10 mouse cellular contexts compared by ENCODE assay signal in genomic region chr8:24779319-24779718, GRCm38 (mm10). TPM values are rescaled to one million over a fixed set of nuclear protein-coding genes. Genes with fewer than 3 reads are reported as not detected.
DNase-seq lines count a peak whose midpoint lies in the region; ATAC-seq and TF ChIP-seq lines count a peak whose summit lies in the region.
"Had no signal": no experiment of that assay in that cellular context is flagged by ENCODE, and none has a peak within 500 bp of the region (broad histone marks: within the 10 kb centered on the region; RNA-seq: fewer than 3 reads in every experiment).

No protein-coding gene starts in this region.

- WGBS in kidney, embryonic 14.5 days, result 47% methylated on average over 3 of the region's 3 CpGs

- peak; percentile 16 to 75; a peak in 2 of 4 replicates for TF ChIP-seq CTCF in CH12.LX (conservative IDR thresholded peaks at IDR 0.05 in 1 of 2, IDR thresholded peaks at IDR 0.05 in 1 of 2; ENCODE audit: low read depth in 2 of 2, low read length in 2 of 2)

- H3K4me2 ChIP-seq in kidney, embryonic 14.5 days (replicated peaks; ENCODE audit: low read depth, low read length), result no peak overlapping the region
- no peak overlapping the region for H3K4me2 ChIP-seq in CH12.LX (ENCODE audit: insufficient read depth, low read depth, poor library complexity, severe bottlenecking)

- H3K9ac ChIP-seq in kidney, embryonic 14.5 days (ENCODE audit: low read depth, low read length), result no peak overlapping the region
- H3K9ac ChIP-seq in CH12.LX (ENCODE audit: insufficient read depth, low read depth), result no peak overlapping the region

- DNase-seq in adrenal gland, postnatal 10 days, result peak; percentile 6
- DNase-seq in adrenal gland, adult 18-20 months (ENCODE audit: low spot score in 2 of 2), result no peak
- DNase-seq in kidney, adult 9 months, result peak; percentile 4
- peak; percentile 22 for DNase-seq in CH12.LX (ENCODE audit: extremely low read depth)
- peak; percentile 5 for DNase-seq in induced T-regulatory cell, adult 2 months (ENCODE audit: low read depth)
- no peak for DNase-seq in MN1 (ENCODE audit: low spot score)

- no peak for TF ChIP-seq POLR2A in CH12.LX (IDR thresholded peaks at IDR 0.05; ENCODE audit: low read depth, low read length)

- H3K36me3 ChIP-seq in kidney, embryonic 14.5 days (ENCODE audit: control insufficient read depth, insufficient read depth, low read length), result no peaks in the 10 kb centered on the region
- no peaks in the 10 kb centered on the region for H3K36me3 ChIP-seq in CH12.LX (replicated peaks in 1 of 2; ENCODE audit: control insufficient read depth in 1 of 2, insufficient read depth in 1 of 2, low read length in 1 of 2)

- H3K27me3 ChIP-seq in kidney, embryonic 14.5 days (ENCODE audit: control insufficient read depth, insufficient read depth, low read length), result no peaks in the 10 kb centered on the region
- H3K27me3 ChIP-seq in CH12.LX (replicated peaks), result no peaks in the 10 kb centered on the region
- H3K27me3 ChIP-seq: megakaryocyte, embryonic 14.5 days had no signal

- in situ Hi-C loops in CH12.LX (cut with MboI; ENCODE audit: low pct_ligation_motif_present, low pct_unique_long_range_greater_than_20kb, low sequenced_read_pairs), result loop anchor here (25.0 kb wide), 1 partner anchor 217 kb away; no protein-coding TSS in a partner anchor

- H3K27ac ChIP-seq in kidney, embryonic 14.5 days (ENCODE audit: low read depth, low read length), result no peak overlapping the region
- no peak overlapping the region for H3K27ac ChIP-seq in CH12.LX (ENCODE audit: insufficient read depth, low read depth)

- no peaks in the 10 kb centered on the region for H3K9me3 ChIP-seq in kidney, embryonic 14.5 days (ENCODE audit: control insufficient read depth, low read length)
- H3K9me3 ChIP-seq in CH12.LX (replicated peaks; ENCODE audit: low read length), result no peaks in the 10 kb centered on the region
- H3K9me3 ChIP-seq: megakaryocyte, embryonic 14.5 days had no signal

- peak; percentile 67 for TF ChIP-seq RAD21 in CH12.LX (IDR thresholded peaks at IDR 0.05; ENCODE audit: low read depth, low read length)

- H3K79me2 ChIP-seq in CH12.LX (replicated peaks; ENCODE audit: control insufficient read depth, extremely low read depth, insufficient read depth, poor library complexity, severe bottlenecking), result no peaks in the 10 kb centered on the region

- H3K4me3 ChIP-seq in kidney, embryonic 14.5 days (ENCODE audit: low read length), result no peak overlapping the region
- no peak overlapping the region for H3K4me3 ChIP-seq in CH12.LX (replicated peaks in 1 of 3; ENCODE audit: low read depth in 2 of 3, low read length in 2 of 3, poor library complexity in 1 of 3)
- H3K4me3 ChIP-seq: erythroblast, embryonic 14.5 days; megakaryocyte, embryonic 14.5 days had no signal

- dilution Hi-C loops in CH12.LX (cut with MboI; ENCODE audit: extremely low pct_ligation_motif_present, extremely low pct_unique_long_range_greater_than_20kb, low sequenced_read_pairs), result no loop called here

- TF ChIP-seq EP300 in CH12.LX (IDR thresholded peaks at IDR 0.05; ENCODE audit: low read length), result no peak

- H3K4me1 ChIP-seq in kidney, embryonic 14.5 days (ENCODE audit: control insufficient read depth, insufficient read depth, low read length), result no peaks in the 10 kb centered on the region
- H3K4me1 ChIP-seq in CH12.LX (ENCODE audit: control insufficient read depth in 1 of 2, insufficient read depth in 2 of 2), result no peaks in the 10 kb centered on the region
- H3K4me1 ChIP-seq: megakaryocyte, embryonic 14.5 days had no signal

- no peak for ATAC-seq in kidney, embryonic 14.5 days (ENCODE audit: low FRiP score, low TSS enrichment)
- no peak for ATAC-seq in megakaryocyte, adult 5-6 weeks (ENCODE audit: poor library complexity, severe bottlenecking)

TF ChIP-seq in CH12.LX, 34 proteins besides CTCF, POLR2A, EP300 and RAD21:
- no peak for TF ChIP-seq MAFK (IDR thresholded peaks at IDR 0.05; ENCODE audit: insufficient replicate concordance, low read length)
- no peak for TF ChIP-seq GABPA (IDR thresholded peaks at IDR 0.05; ENCODE audit: insufficient replicate concordance, low read depth, low read length)
- TF ChIP-seq NRF1 (IDR thresholded peaks at IDR 0.05; ENCODE audit: low read depth, low read length), result no peak
- TF ChIP-seq SMC3 (IDR thresholded peaks at IDR 0.05; ENCODE audit: low read depth, low read length), result peak; percentile 79
- TF ChIP-seq ZKSCAN1 (IDR thresholded peaks at IDR 0.05; ENCODE audit: borderline replicate concordance, low read depth, low read length), result no peak
- TF ChIP-seq MAX (IDR thresholded peaks at IDR 0.05; ENCODE audit: low read length), result no peak
- no peak for TF ChIP-seq IRF4 (IDR thresholded peaks at IDR 0.05; ENCODE audit: low read depth, low read length)

RNA-seq across cellular contexts. Expression of gene Adam5, which starts 44.9 kb away (rescaled TPM):
- under 1 TPM; 0.70 to 0.93 TPM for total RNA-seq in adrenal gland, postnatal 10 days (2021)
- total RNA-seq in adrenal gland, adult 18-20 months (2021), result under 1 TPM; 0.27 to 0.38 TPM
- 0.76 and 1.1 TPM in 2 replicates for polyA plus RNA-seq in kidney, embryonic 14.5 days (2014; fragmentation: Nextera tagmentation; extraction: Ambion mirVana)
- total RNA-seq in CH12.LX (2012; rRNA removed), result not detected in 2 replicates
- not detected in 2 replicates for total RNA-seq in CH12.LX (2014; rRNA removed)
- not detected in 2 replicates for polyA plus RNA-seq in CH12.LX (2012; ENCODE audit: insufficient read length, low read depth)
- total RNA-seq in megakaryocyte, adult 5-6 weeks (2015), result not detected in 2 replicates
- total RNA-seq in megakaryocyte, adult 5-6 weeks (2017), result not detected in 2 replicates
- polyA plus RNA-seq: erythroblast, embryonic 14.5 days had no signal

RNA-seq across cellular contexts. Expression of gene Adam3, which starts 53.7 kb away (rescaled TPM):
- total RNA-seq in adrenal gland, postnatal 10 days (2021), result not detected
- not detected for total RNA-seq in adrenal gland, adult 18-20 months (2021)
- 0.10 and 0.41 TPM in 2 replicates for polyA plus RNA-seq in kidney, embryonic 14.5 days (2014; fragmentation: Nextera tagmentation; extraction: Ambion mirVana)
- total RNA-seq in CH12.LX (2012; rRNA removed), result 2.6 and 3.9 TPM in 2 replicates
- 0.26 and 0.62 TPM in 2 replicates for total RNA-seq in CH12.LX (2014; rRNA removed)
- polyA plus RNA-seq in CH12.LX (2012; ENCODE audit: insufficient read length, low read depth), result 0.81 and 0.97 TPM in 2 replicates
- not detected in 2 replicates for total RNA-seq in megakaryocyte, adult 5-6 weeks (2015)
- 1.5 and 2.9 TPM in 2 replicates for total RNA-seq in megakaryocyte, adult 5-6 weeks (2017)
- polyA plus RNA-seq: erythroblast, embryonic 14.5 days had no signal

Comparison
In these comparisons a context has a peak if more than half of its experiments do, and no peak if none do; other contexts are left out.
1. DNase-seq: peak in adrenal gland, postnatal 10 days (single experiment), kidney, adult 9 months (single experiment), CH12.LX (single experiment) and induced T-regulatory cell, adult 2 months (single experiment); none in adrenal gland, adult 18-20 months (0 of 2) and MN1 (single experiment).